Mouse (Mus musculus): Measurements from ENCODE around the gene Gm8011. TPM values are rescaled to one million over a fixed set of nuclear protein-coding genes. Genes with fewer than 3 reads are reported as not detected.

Gene Gm8011
- not detected for polyA plus RNA-seq (2017; shearing (Covaris generic))

GRCm38 (mm10) chr14:42463581-42463980 lies at the start of gene Gm8011:
TSS of gene Gm8011 (plus strand) at chr14:42463881.

GRCm38 (mm10) chr14:42439573-42439972 lies 24.1 kb upstream of the Gm8011 start, which contains the start of gene Gm8005:
TSS of gene Gm8005 (minus strand) at chr14:42439673.

DNA sequence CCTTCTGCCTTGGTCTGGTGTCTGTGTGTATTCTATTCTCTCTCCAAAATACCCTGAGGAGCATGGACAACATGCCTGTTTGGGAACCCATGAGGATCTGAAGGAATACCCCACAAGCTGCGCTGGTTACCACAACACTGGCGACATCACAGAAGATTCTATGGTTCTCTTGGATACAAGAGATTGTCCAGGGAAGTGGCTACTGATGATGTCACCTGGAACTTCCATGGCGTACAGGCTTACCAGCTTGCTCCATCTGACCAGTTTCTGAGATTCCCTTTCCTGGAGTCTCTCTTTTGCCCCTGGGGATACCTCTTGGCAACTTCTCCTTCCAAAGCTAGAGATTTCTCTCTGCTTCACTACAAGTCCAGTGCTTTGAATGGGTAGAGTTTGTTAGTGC lies 38.6 kb downstream of the Gm8011 start, which contains the start of gene Gm8020:
TSS of gene Gm8020 (minus strand) at position 101 of the 400 bp plus-strand sequence.

Other genes starting within 250 kb of the Gm8011 start
- gene Gm17026, start 203.8 kb upstream of the Gm8011 start, polyA plus RNA-seq (2017; shearing (Covaris generic)) = not detected
- gene Gm9611, start 166.5 kb upstream of the Gm8011 start, polyA plus RNA-seq (2017; shearing (Covaris generic)) = not detected
- gene Gm7995, start 153.7 kb upstream of the Gm8011 start, polyA plus RNA-seq (2017; shearing (Covaris generic)) = not detected
- not detected for gene Gm8005, start 24.2 kb upstream of the Gm8011 start, polyA plus RNA-seq (2017; shearing (Covaris generic))
- not detected for gene Gm8020, start 38.5 kb downstream of the Gm8011 start, polyA plus RNA-seq (2017; shearing (Covaris generic))
- not detected for gene Gm8024, start 60.4 kb downstream of the Gm8011 start, polyA plus RNA-seq (2017; shearing (Covaris generic))
- gene Gm17124, start 136.0 kb downstream of the Gm8011 start, polyA plus RNA-seq (2017; shearing (Covaris generic)) = not detected
- gene Gm3633, start 178.0 kb downstream of the Gm8011 start, polyA plus RNA-seq (2017; shearing (Covaris generic)) = not detected
- gene Gm10378, start 192.1 kb downstream of the Gm8011 start, polyA plus RNA-seq (2017; shearing (Covaris generic)) = not detected